ENCODE assay signal across 19 mouse cellular contexts in genomic region chr14:112562246-112562645, GRCm38 (mm10).
A peak's percentile ranks its signal among the peaks of the same experiment; 100 is the strongest.
DNase-seq lines count a peak whose midpoint lies in the region; TF ChIP-seq lines count a peak whose summit lies in the region.
"Had no signal": no experiment of that assay in that cellular context is flagged by ENCODE, and none has a peak within 500 bp of the region (broad histone marks: within the 10 kb centered on the region; RNA-seq: fewer than 3 reads in every experiment).

No protein-coding gene starts in this region.

- H3K4me1 ChIP-seq in MEL (ENCODE audit: control insufficient read depth in 1 of 2, insufficient read depth in 2 of 2, low read length in 2 of 2), result peaks cover 0 to 4% of the 10 kb centered on the region in 2 experiments; a peak in 1 of 4 replicates

- no peaks in the 10 kb centered on the region for H3K27me3 ChIP-seq in MEL (ENCODE audit: control insufficient read depth in 1 of 2, insufficient read depth in 2 of 2, low read length in 2 of 2)
- H3K27me3 ChIP-seq: CH12.LX, Patski had no signal

- no peak overlapping the region for H3K4me3 ChIP-seq in MEL (ENCODE audit: control insufficient read depth in 1 of 2, insufficient read depth in 1 of 2, low read depth in 2 of 2, low read length in 2 of 2)

- no peak for TF ChIP-seq RAD21 in MEL (IDR thresholded peaks at IDR 0.05; ENCODE audit: low read depth, low read length)

- peak; percentile 70 to 81; a peak in 3 of 4 replicates for TF ChIP-seq EP300 in MEL (IDR thresholded peaks at IDR 0.05; ENCODE audit: low read depth in 1 of 2, low read length in 2 of 2)

- H3K9me3 ChIP-seq in MEL (replicated peaks; ENCODE audit: insufficient read depth, low read length), result no peaks in the 10 kb centered on the region

- no peak overlapping the region for H3K9ac ChIP-seq in MEL (ENCODE audit: control insufficient read depth, low read depth, low read length, poor library complexity, severe bottlenecking)

- DNase-seq in MEL (ENCODE audit: low read depth, low spot score) (peak; percentile 59), MEL-GATA-1-ER (ENCODE audit: extremely low read depth, low read depth) (peak; percentile 5)
- no peak for DNase-seq in embryo, embryonic 9.5 days (ENCODE audit: extremely low spot score)
- DNase-seq in thymus, postnatal 4 days, result no peak
- DNase-seq: adrenal gland, adult 2 months; adrenal gland, adult 8-10 months; adrenal gland, postnatal 10 days; adrenal gland, postnatal 14 days; adrenal gland, postnatal 25 days; adrenal gland, postnatal 36 days; B cell, adult 2 months; cerebellum, adult 11 months; cerebellum, adult 11-12 months; cerebellum, adult 18-20 months; cerebellum, adult 2 months; cerebellum, adult 8-10 months had no signal

- H3K27ac ChIP-seq in MEL (ENCODE audit: control insufficient read depth, low read depth, low read length), result no peak overlapping the region

- no peak for TF ChIP-seq POLR2A in MEL (IDR thresholded peaks at IDR 0.05; ENCODE audit: control insufficient read depth in 1 of 2, insufficient read depth in 1 of 2, low read depth in 1 of 2, low read length in 2 of 2, poor library complexity in 1 of 2)

- no peaks in the 10 kb centered on the region for H3K79me2 ChIP-seq in MEL (ENCODE audit: control insufficient read depth, insufficient read depth, low read length, poor library complexity)

- peaks cover 0 to 2% of the 10 kb centered on the region in 2 experiments; a peak in 2 of 4 replicates for H3K36me3 ChIP-seq in MEL (ENCODE audit: control insufficient read depth in 1 of 2, insufficient read depth in 2 of 2, low read length in 2 of 2)
- H3K36me3 ChIP-seq: G1E had no signal

- no peak for TF ChIP-seq CTCF in MEL (IDR thresholded peaks at IDR 0.05 in 2 of 3, conservative IDR thresholded peaks at IDR 0.05 in 1 of 3; ENCODE audit: control insufficient read depth in 1 of 3, insufficient read depth in 1 of 3, low read depth in 2 of 3, low read length in 3 of 3, poor library complexity in 1 of 3, severe bottlenecking in 1 of 3)

TF ChIP-seq in MEL, 35 proteins besides CTCF, POLR2A, EP300 and RAD21:
- TF ChIP-seq RCOR1 (IDR thresholded peaks at IDR 0.05; ENCODE audit: low read depth, low read length) (peak; percentile 96), UBTF (IDR thresholded peaks at IDR 0.05; ENCODE audit: borderline replicate concordance, insufficient read depth, low read depth, low read length) (no peak), ZC3H11A (IDR thresholded peaks at IDR 0.05; ENCODE audit: low read depth, low read length) (no peak), NRF1 (IDR thresholded peaks at IDR 0.05; ENCODE audit: insufficient read depth, low read depth, low read length, poor library complexity, severe bottlenecking) (no peak), TAL1 (IDR thresholded peaks at IDR 0.05; ENCODE audit: low read length) (no peak), E2F4 (IDR thresholded peaks at IDR 0.05; ENCODE audit: borderline replicate concordance, low read depth, low read length) (no peak), ETS1 (IDR thresholded peaks at IDR 0.05; ENCODE audit: low read depth, low read length) (peak; percentile 52; the same call in 1 of the 2 replicates), NELFE (IDR thresholded peaks at IDR 0.05; ENCODE audit: low read depth, low read length) (no peak), MXI1 (IDR thresholded peaks at IDR 0.05; ENCODE audit: low read depth, low read length) (peak; percentile 38; the same call in 1 of the 2 replicates), POLR2AphosphoS5 (IDR thresholded peaks at IDR 0.05; ENCODE audit: borderline replicate concordance, low read depth, low read length) (no peak), ZKSCAN1 (IDR thresholded peaks at IDR 0.05; ENCODE audit: low read depth, low read length) (no peak), ZNF384 (IDR thresholded peaks at IDR 0.05; ENCODE audit: low read depth, low read length) (0 out of 2 replicates have a peak, but pooled peaks have one; percentile 48), ZMIZ1 (IDR thresholded peaks at IDR 0.05; ENCODE audit: low read depth, low read length) (no peak), GATA1 (IDR thresholded peaks at IDR 0.05; ENCODE audit: low read depth, low read length) (peak; percentile 84), TCF12 (IDR thresholded peaks at IDR 0.05; ENCODE audit: low read depth, low read length) (peak; percentile 51; the same call in 1 of the 2 replicates), SMC3 (IDR thresholded peaks at IDR 0.05; ENCODE audit: low read depth, low read length) (peak; percentile 9; the same call in 1 of the 2 replicates), MAFK (IDR thresholded peaks at IDR 0.05; ENCODE audit: borderline replicate concordance, low read depth, low read length) (no peak), MYC (IDR thresholded peaks at IDR 0.05; ENCODE audit: low read depth, low read length) (no peak), ELF1 (IDR thresholded peaks at IDR 0.05; ENCODE audit: low read depth, low read length) (peak; percentile 50; the same call in 1 of the 2 replicates), MAZ (IDR thresholded peaks at IDR 0.05; ENCODE audit: low read depth, low read length) (0 out of 2 replicates have a peak, but pooled peaks have one; percentile 36)
TF ChIP-seq in MEL: peak in this region for 9.

Comparison
In these comparisons a context has a peak if more than half of its experiments do, and no peak if none do; other contexts are left out.
1. DNase-seq: peak in MEL (single experiment) and MEL-GATA-1-ER (single experiment); none in embryo, embryonic 9.5 days (single experiment) and thymus, postnatal 4 days (single experiment).